Mouse (Mus musculus): ENCODE measurements around the gene Zmynd15.

DNA sequence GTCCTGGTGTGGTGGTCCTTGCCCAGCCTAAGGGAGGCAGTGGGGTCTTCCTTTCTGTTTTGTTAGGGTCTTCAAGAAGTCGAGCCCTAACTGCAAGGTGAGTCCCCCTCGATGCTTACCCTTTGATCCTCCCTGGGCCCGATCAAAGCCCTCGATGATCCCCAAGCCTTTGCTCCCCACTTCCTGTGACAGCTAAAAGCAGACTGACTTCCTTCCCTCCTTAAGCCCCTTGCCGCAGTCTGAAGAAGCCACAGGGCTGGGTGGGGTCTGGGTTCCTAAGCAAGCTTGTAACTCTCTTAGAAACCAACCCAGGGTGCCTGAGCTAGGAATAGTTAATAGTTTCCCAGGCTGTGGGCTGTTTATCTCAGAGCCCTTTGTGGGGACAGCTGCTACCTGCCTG is 23.8 kb upstream of the Zmynd15 start:
- no peak for TF ChIP-seq CTCF (IDR thresholded peaks at IDR 0.05)
- no peak for TF ChIP-seq EP300 (IDR thresholded peaks at IDR 0.05)

Measured in lung, postnatal 0 days (tissue).